Mouse (Mus musculus) heart, embryonic 10.5 days (tissue): ENCODE data around the gene Vps18. TPM values are rescaled to one million over a fixed set of nuclear protein-coding genes. Genes with fewer than 3 reads are reported as not detected.

Experiments used
- DNase-seq: peaks from one replicate; pipeline ENCODE4 v3.0.0-alpha.2; 2017; ENCODE audit warnings: low spot score
- H3K27ac ChIP-seq: fragments of 300-500 bp; sonication (generic); 2 replicates; pipeline ENCODE4 v1.5.1; 2016; ENCODE audit warnings: mild to moderate bottlenecking
- H3K27me3 ChIP-seq: fragments of 300-500 bp; sonication (generic); 2 replicates; pipeline ENCODE4 v1.6.1; 2016; ENCODE audit warnings: mild to moderate bottlenecking; ENCODE audit not compliant: poor library complexity, insufficient read depth, severe bottlenecking
- H3K36me3 ChIP-seq: fragments of 300-500 bp; sonication (generic); 2 replicates; pipeline ENCODE4 v1.6.1; 2016; ENCODE audit warnings: mild to moderate bottlenecking, moderate library complexity
- H3K4me1 ChIP-seq: fragments of 300-500 bp; sonication (generic); 2 replicates; pipeline ENCODE4 v1.6.1; 2016; ENCODE audit warnings: mild to moderate bottlenecking
- H3K4me3 ChIP-seq: fragments of 300-500 bp; sonication (generic); 2 replicates; pipeline ENCODE4 v1.5.1; 2016; ENCODE audit warnings: mild to moderate bottlenecking, moderate library complexity
- H3K9me3 ChIP-seq: fragments of 300-500 bp; sonication (generic); 2 replicates; pipeline ENCODE4 v1.6.1; 2016; ENCODE audit warnings: mild to moderate bottlenecking, moderate library complexity
- WGBS: fragments of 180-500 bp; shearing (Covaris S2); methylation state at CpG from one replicate; pipeline ENCODE4 v1.1.7; 2016; 5-methylcytosine and 5-hydroxymethylcytosine counted together
- polyA plus RNA-seq: library from polyadenylated mRNA; unstranded; fragments of >200 nt; fragmentation: Nextera tagmentation; extraction: Ambion mirVana; gene quantifications from 2 replicates; pipeline ENCODE4 v1.2.1, GENCODE M21; 2016

Gene Vps18
- polyA plus RNA-seq, 1 experiment from 2014 or later, result 18.6 TPM

- peaks cover 54% of the 10 kb centered on the region for H3K4me1 ChIP-seq
- no peaks in the 10 kb centered on the region for H3K9me3 ChIP-seq
- H3K27ac ChIP-seq, result peak overlapping the region; percentile 72
- WGBS, result under 1% methylated on average over 30 of the region's 30 CpGs
- DNase-seq, result no peak
- peaks cover 2% of the 10 kb centered on the region; the same call in 1 of the 2 replicates for H3K36me3 ChIP-seq
- H3K4me3 ChIP-seq, result peak overlapping the region; percentile 73
- peaks cover 100% of the 10 kb centered on the region for H3K27me3 ChIP-seq
Observed at GRCm38 (mm10) chr2:119327102-119327480, 38.6 kb downstream of the Vps18 start.

DNA sequence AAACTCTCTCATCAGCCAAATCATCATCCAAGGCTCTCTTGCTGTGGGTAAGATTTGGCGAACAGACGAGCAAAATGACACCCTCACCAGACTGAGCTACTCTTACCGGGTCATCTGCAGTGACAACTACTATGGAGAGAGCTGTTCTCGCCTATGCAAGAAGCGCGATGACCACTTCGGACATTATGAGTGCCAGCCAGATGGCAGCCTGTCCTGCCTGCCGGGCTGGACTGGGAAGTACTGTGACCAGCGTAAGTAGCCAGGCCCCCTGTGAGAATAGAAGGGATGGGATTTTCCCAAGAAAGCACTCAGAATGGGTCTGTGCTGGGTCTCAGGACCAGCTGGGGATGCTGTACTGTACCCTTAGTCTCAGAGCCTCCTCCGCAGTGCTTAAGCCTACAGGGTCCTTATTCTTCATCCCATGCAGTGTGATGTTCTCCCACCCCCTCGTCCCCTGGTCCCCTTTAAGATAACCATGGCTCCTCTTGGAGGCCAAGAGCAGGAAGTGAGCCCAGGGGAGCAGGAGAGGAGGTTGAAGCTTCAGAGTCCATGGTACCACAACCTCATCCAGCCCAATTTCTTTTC is 39.5 kb downstream of the Vps18 start:
- Histone ChIP-seq H3K36me3 (peaks cover 5% of the 10 kb centered on the region; the same call in 1 of the 2 replicates), H3K27me3 (peaks cover 98% of the 10 kb centered on the region), H3K27ac (peak overlapping the region; percentile 7; the same call in 1 of the 2 replicates), H3K9me3 (no peaks in the 10 kb centered on the region), H3K4me3 (peak overlapping the region; percentile 73), H3K4me1 (peaks cover 44% of the 10 kb centered on the region)
- DNase-seq, result no peak
- 18% methylated on average over 11 of the region's 11 CpGs for WGBS

DNA sequence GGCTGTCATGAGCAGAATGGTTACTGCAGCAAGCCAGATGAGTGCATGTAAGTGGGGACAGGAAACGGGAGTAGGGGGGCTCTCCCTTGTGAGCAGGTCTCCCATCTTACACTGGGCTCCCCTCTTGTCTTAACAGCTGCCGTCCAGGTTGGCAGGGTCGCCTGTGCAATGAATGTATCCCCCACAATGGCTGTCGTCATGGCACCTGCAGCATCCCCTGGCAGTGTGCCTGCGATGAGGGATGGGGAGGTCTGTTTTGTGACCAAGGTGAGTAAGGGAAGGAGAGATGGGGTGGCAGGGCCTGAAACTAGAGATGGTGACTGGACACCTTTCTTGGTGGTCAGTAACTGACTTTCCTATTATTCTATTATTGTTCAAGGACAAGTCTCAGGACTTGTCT is 40.0 kb downstream of the Vps18 start:
- H3K27ac ChIP-seq, result 0 out of 2 replicates have a peak overlapping the region, but pooled peaks have one; percentile 7
- H3K36me3 ChIP-seq, result peaks cover 5% of the 10 kb centered on the region; the same call in 1 of the 2 replicates
- H3K27me3 ChIP-seq, result peaks cover 93% of the 10 kb centered on the region
- DNase-seq, result no peak
- peaks cover 42% of the 10 kb centered on the region for H3K4me1 ChIP-seq
- 0 out of 2 replicates have a peak overlapping the region, but pooled peaks have one; percentile 73 for H3K4me3 ChIP-seq
- 43% methylated on average over 5 of the region's 5 CpGs for WGBS
- H3K9me3 ChIP-seq, result no peaks in the 10 kb centered on the region

DNA sequence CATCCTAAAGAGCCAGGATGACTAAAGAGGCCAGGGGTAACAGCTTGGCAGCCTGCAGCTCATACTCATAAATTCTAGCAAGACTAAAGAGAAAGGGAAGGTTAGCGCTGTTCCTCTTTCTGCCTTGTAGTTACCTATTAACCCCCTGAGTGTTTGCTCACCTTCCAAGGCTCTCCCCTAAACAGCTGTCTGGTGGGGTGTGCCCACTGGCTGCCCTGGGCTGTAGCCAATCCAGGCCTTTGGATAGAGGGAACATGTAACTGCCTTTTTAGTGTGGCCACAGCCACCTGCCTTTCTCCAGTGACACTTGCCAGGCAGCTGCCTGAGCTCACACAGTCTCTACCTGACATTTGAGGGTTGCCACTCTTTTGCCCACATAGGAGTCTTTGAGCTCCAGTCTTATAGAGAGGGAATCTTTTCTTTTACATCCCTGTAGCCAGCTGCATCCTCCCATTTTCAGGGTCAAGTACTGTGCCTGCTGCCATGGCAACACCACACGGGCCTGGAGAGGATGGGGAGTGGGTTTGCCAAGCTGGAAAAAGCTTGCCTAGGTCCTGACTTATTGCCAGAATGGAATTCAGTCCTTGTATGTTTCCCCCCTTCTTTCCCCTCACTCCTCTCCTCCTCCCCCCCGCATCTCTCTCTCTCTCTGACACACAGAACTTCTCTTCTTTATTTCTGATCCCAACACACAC is 40.7 kb downstream of the Vps18 start:
- H3K4me3 ChIP-seq, result 0 out of 2 replicates have a peak overlapping the region, but pooled peaks have one; percentile 73
- peaks cover 36% of the 10 kb centered on the region for H3K4me1 ChIP-seq
- no peaks in the 10 kb centered on the region for H3K9me3 ChIP-seq
- peaks cover 5% of the 10 kb centered on the region; the same call in 1 of the 2 replicates for H3K36me3 ChIP-seq
- WGBS, result 55% methylated on average over 3 of the region's 3 CpGs
- peaks cover 93% of the 10 kb centered on the region for H3K27me3 ChIP-seq
- DNase-seq, result no peak
- no peak overlapping the region for H3K27ac ChIP-seq

DNA sequence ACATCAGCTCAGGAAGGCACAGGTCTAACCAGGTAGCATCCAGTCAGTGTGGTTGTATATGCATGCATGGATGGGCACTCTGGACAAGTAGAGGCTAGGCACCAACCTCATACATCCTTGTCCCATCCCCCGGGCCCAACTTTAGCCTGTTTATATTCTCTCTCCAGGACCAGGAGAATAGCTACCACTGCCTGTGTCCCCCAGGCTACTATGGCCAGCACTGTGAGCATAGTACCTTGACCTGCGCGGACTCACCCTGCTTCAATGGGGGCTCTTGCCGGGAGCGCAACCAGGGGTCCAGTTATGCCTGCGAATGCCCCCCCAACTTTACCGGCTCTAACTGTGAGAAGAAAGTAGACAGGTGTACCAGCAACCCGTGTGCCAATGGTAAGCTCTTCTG is 42.3 kb downstream of the Vps18 start:
- Histone ChIP-seq H3K4me3 (no peak overlapping the region), H3K27me3 (peaks cover 88% of the 10 kb centered on the region), H3K36me3 (peaks cover 8% of the 10 kb centered on the region; the same call in 1 of the 2 replicates), H3K27ac (no peak overlapping the region), H3K4me1 (peaks cover 21% of the 10 kb centered on the region), H3K9me3 (no peaks in the 10 kb centered on the region)
- 84% methylated on average over 8 of the region's 8 CpGs for WGBS
- DNase-seq, result no peak

DNA sequence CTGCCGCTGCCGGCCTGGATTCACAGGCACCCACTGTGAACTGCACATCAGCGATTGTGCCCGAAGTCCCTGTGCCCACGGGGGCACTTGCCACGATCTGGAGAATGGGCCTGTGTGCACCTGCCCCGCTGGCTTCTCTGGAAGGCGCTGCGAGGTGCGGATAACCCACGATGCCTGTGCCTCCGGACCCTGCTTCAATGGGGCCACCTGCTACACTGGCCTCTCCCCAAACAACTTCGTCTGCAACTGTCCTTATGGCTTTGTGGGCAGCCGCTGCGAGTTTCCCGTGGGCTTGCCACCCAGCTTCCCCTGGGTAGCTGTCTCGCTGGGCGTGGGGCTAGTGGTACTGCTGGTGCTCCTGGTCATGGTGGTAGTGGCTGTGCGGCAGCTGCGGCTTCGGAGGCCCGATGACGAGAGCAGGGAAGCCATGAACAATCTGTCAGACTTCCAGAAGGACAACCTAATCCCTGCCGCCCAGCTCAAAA is 43.7 kb downstream of the Vps18 start:
- Histone ChIP-seq H3K27me3 (peaks cover 82% of the 10 kb centered on the region), H3K27ac (no peak overlapping the region), H3K4me3 (no peak overlapping the region), H3K9me3 (no peaks in the 10 kb centered on the region), H3K4me1 (peaks cover 16% of the 10 kb centered on the region), H3K36me3 (peaks cover 8% of the 10 kb centered on the region; the same call in 1 of the 2 replicates)
- 62% methylated on average over 24 of the region's 24 CpGs for WGBS
- DNase-seq, result no peak

GRCm38 (mm10) chr2:119334135-119334534 is 45.6 kb downstream of the Vps18 start:
- 39% methylated on average over 1 of the region's 1 CpGs for WGBS
- Histone ChIP-seq H3K4me3 (no peak overlapping the region), H3K27me3 (peaks cover 63% of the 10 kb centered on the region), H3K36me3 (peaks cover 8% of the 10 kb centered on the region; the same call in 1 of the 2 replicates), H3K9me3 (no peaks in the 10 kb centered on the region), H3K27ac (no peak overlapping the region), H3K4me1 (peaks cover 18% of the 10 kb centered on the region)
- no peak for DNase-seq

DNA sequence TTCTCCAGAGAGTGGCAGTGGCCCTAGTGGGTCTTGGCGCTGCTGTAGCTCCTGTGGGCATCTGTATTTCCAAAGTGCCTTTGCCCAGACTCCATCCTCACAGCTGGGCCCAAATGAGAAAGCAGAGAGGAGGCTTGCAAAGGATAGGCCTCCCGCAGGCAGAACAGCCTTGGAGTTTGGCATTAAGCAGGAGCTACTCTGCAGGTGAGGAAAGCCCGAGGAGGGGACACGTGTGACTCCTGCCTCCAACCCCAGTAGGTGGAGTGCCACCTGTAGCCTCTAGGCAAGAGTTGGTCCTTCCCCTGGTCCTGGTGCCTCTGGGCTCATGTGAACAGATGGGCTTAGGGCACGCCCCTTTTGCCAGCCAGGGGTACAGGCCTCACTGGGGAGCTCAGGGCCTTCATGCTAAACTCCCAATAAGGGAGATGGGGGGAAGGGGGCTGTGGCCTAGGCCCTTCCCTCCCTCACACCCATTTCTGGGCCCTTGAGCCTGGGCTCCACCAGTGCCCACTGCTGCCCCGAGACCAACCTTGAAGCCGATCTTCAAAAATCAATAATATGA is 46.5 kb downstream of the Vps18 start:
- Histone ChIP-seq H3K4me3 (no peak overlapping the region), H3K4me1 (peaks cover 18% of the 10 kb centered on the region), H3K27me3 (peaks cover 54% of the 10 kb centered on the region), H3K36me3 (peaks cover 8% of the 10 kb centered on the region; the same call in 1 of the 2 replicates), H3K27ac (no peak overlapping the region), H3K9me3 (no peaks in the 10 kb centered on the region)
- WGBS, result 68% methylated on average over 7 of the region's 7 CpGs
- no peak for DNase-seq

GRCm38 (mm10) chr2:119335535-119335934 is 47.0 kb downstream of the Vps18 start:
- no peak overlapping the region for H3K27ac ChIP-seq
- peaks cover 8% of the 10 kb centered on the region; the same call in 1 of the 2 replicates for H3K36me3 ChIP-seq
- peaks cover 18% of the 10 kb centered on the region for H3K4me1 ChIP-seq
- peaks cover 49% of the 10 kb centered on the region for H3K27me3 ChIP-seq
- H3K9me3 ChIP-seq, result no peaks in the 10 kb centered on the region
- DNase-seq, result no peak
- H3K4me3 ChIP-seq, result no peak overlapping the region
- WGBS, result 77% methylated on average over 1 of the region's 1 CpGs

- Histone ChIP-seq H3K27ac (no peak overlapping the region), H3K27me3 (peaks cover 45% of the 10 kb centered on the region), H3K9me3 (no peaks in the 10 kb centered on the region), H3K36me3 (peaks cover 8% of the 10 kb centered on the region; the same call in 1 of the 2 replicates), H3K4me3 (no peak overlapping the region), H3K4me1 (peaks cover 18% of the 10 kb centered on the region)
- WGBS, result 45% methylated on average over 2 of the region's 2 CpGs
- no peak for DNase-seq
Observed at GRCm38 (mm10) chr2:119336002-119336401, 47.5 kb downstream of the Vps18 start.

- DNase-seq, result no peak
- peak overlapping the region; percentile 56; the same call in 1 of the 2 replicates for H3K27ac ChIP-seq
- no peaks in the 10 kb centered on the region for H3K9me3 ChIP-seq
- H3K36me3 ChIP-seq, result peaks cover 8% of the 10 kb centered on the region; the same call in 1 of the 2 replicates
- H3K27me3 ChIP-seq, result peaks cover 40% of the 10 kb centered on the region
- peaks cover 18% of the 10 kb centered on the region for H3K4me1 ChIP-seq
- no peak overlapping the region for H3K4me3 ChIP-seq
- 46% methylated on average over 10 of the region's 10 CpGs for WGBS
Observed at GRCm38 (mm10) chr2:119336470-119336869, 47.9 kb downstream of the Vps18 start.

DNA sequence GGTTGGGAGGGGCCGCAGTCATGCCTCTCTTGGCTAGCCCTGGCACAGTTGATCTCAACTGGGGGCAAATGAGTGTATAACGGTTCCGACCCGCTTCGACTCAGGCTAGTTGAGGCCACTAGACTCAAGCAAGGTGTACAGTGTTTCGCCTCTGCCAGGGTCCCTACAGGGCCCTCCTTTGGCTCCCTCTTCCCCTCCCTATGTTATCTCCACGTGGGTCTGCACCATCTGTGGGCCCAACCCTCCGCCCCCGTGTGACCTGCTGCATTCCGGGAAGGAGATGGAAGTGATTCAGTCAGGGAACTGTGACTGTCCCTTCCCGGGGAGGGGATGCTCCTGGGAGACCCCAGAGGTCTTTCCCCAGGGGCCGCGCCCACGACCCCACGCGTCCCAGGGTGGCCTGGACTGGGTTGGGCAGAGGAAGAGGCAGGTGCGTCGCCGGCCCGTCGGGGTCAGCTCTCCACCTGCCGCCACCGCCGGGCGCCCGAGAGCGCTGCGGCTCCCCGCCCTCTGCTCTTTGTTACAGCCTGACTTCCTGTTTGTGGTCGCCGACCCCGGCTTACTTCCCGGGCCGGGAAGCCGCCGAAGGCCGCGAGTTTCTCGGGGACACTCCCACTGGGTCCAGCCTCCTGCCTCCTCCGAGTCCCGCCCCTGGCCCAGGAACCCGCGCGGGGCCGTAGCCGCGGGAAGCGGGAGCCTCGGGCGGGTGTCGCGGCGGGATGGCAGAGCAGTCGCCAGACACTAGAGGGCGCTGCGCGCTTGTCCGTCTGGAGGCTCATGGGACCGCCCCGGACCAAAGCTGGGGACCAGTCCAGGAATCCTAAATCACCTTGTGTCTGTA is 49.1 kb downstream of the Vps18 start:
- 7% methylated on average over 60 of the region's 60 CpGs for WGBS
- peak; percentile 92 for DNase-seq
- Histone ChIP-seq H3K27ac (peak overlapping the region; percentile 93), H3K4me1 (peaks cover 18% of the 10 kb centered on the region), H3K9me3 (no peaks in the 10 kb centered on the region), H3K36me3 (peaks cover 2% of the 10 kb centered on the region; the same call in 1 of the 2 replicates), H3K4me3 (peak overlapping the region; percentile 66), H3K27me3 (peaks cover 28% of the 10 kb centered on the region)
